Mouse (Mus musculus): ENCODE measurements around the gene Pgf. TPM values are rescaled to one million over a fixed set of nuclear protein-coding genes. Genes with fewer than 3 reads are reported as not detected.

Gene Pgf
- polyA plus RNA-seq, 1 experiment from 2014 or later = 13.4 TPM

DNA sequence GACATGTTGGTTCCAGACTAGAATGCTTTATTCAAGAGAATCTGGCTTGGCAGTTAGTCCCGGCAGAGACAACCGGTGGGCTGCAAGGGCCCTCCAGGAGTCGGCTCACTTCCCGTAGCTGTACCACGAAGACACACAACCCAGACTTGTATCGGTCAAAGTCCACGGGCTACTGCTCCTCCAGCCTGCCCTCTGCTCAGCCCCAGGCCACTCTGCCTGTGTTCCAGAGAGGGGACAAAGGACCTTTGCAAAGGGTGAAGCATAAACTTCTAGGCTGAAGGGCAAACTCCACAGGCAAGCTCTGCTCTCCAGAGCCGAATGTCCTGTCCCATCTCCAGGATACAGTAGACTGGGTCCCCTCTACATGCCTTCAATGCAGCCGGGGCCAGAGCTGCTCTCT, 11.0 kb downstream of the Pgf start:
- DNase-seq (ENCODE audit: low spot score) = no peak
- no peak overlapping the region for H3K4me2 ChIP-seq (ENCODE audit: low read depth, low read length)
- H3K4me1 ChIP-seq (ENCODE audit: control insufficient read depth, insufficient read depth, low read length) = no peaks in the 10 kb centered on the region
- no peaks in the 10 kb centered on the region for H3K27me3 ChIP-seq (ENCODE audit: control insufficient read depth, insufficient read depth, low read length)
- no peaks in the 10 kb centered on the region for H3K9me3 ChIP-seq (replicated peaks; ENCODE audit: control insufficient read depth, low read length)
- H3K9ac ChIP-seq (replicated peaks; ENCODE audit: low read length) = no peak overlapping the region
- 88% methylated on average over 9 of the region's 9 CpGs for WGBS
- H3K4me3 ChIP-seq (ENCODE audit: low read depth, low read length) = no peak overlapping the region
- no peaks in the 10 kb centered on the region for H3K36me3 ChIP-seq (replicated peaks; ENCODE audit: control insufficient read depth, insufficient read depth, low read depth, low read length)
- no peak for ATAC-seq (replicated peaks; ENCODE audit: insufficient number of reproducible peaks, low FRiP score, low TSS enrichment, low read depth)
- H3K27ac ChIP-seq (replicated peaks; ENCODE audit: low read depth, low read length) = no peak overlapping the region

DNA sequence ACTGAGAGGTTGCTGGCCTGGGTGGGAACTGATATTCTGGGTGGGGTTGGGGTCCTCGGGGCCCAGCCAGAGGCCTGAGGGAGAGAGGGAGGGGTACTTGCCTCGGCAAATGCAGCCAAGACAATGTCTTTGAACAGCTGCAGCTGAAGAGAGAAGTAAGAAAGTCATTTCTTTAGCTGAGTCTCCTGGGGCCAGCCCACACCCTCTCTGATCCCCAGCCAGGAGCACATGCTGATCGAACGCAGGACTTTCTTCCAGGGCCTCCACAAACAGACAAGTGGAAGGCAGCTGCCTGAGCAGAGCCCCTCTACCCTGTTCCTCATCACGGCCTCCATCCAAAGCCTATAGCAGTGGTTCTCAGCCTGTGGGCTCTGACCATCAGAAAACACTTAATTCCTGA, 12.6 kb downstream of the Pgf start:
- Histone ChIP-seq H3K27me3 (ENCODE audit: control insufficient read depth, insufficient read depth, low read length) (no peaks in the 10 kb centered on the region), H3K4me2 (ENCODE audit: low read depth, low read length) (no peak overlapping the region), H3K4me1 (ENCODE audit: control insufficient read depth, insufficient read depth, low read length) (no peaks in the 10 kb centered on the region), H3K36me3 (replicated peaks; ENCODE audit: control insufficient read depth, insufficient read depth, low read depth, low read length) (no peaks in the 10 kb centered on the region), H3K27ac (replicated peaks; ENCODE audit: low read depth, low read length) (no peak overlapping the region), H3K9me3 (replicated peaks; ENCODE audit: control insufficient read depth, low read length) (no peaks in the 10 kb centered on the region), H3K9ac (replicated peaks; ENCODE audit: low read length) (no peak overlapping the region), H3K4me3 (ENCODE audit: low read depth, low read length) (no peak overlapping the region)
- 83% methylated on average over 5 of the region's 5 CpGs for WGBS
- DNase-seq (ENCODE audit: low spot score) (no peak), ATAC-seq (replicated peaks; ENCODE audit: insufficient number of reproducible peaks, low FRiP score, low TSS enrichment, low read depth) (no peak)

DNA sequence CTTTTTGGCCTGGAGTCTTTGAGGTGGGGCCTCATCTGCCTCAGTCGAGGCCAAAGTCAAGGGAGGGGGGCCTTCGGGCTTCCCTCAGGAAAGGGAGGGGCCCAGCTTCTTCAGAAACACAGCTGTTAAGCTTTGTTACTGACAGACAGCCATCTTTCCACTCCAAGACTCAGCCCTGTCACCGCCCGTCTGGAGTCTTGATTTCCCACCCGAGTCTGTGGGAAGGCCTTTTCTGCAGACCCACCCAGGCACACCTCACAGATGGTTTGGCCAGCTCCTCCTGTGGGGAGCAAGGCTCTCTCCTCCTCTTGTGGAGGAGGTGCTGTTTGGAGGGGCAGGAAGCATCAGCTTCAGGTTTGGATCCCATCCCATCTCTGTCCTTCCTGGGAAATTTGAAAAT, 18.0 kb downstream of the Pgf start:
- H3K4me1 ChIP-seq (ENCODE audit: control insufficient read depth, insufficient read depth, low read length) = no peaks in the 10 kb centered on the region
- no peaks in the 10 kb centered on the region for H3K27me3 ChIP-seq (ENCODE audit: control insufficient read depth, insufficient read depth, low read length)
- DNase-seq (ENCODE audit: low spot score) = no peak
- no peak overlapping the region for H3K4me3 ChIP-seq (ENCODE audit: low read depth, low read length)
- no peak overlapping the region for H3K9ac ChIP-seq (replicated peaks; ENCODE audit: low read length)
- no peak overlapping the region for H3K4me2 ChIP-seq (ENCODE audit: low read depth, low read length)
- whole genome bisulfite sequencing = 84% methylated on average over 5 of the region's 5 CpGs
- H3K36me3 ChIP-seq (replicated peaks; ENCODE audit: control insufficient read depth, insufficient read depth, low read depth, low read length) = no peaks in the 10 kb centered on the region
- no peak for ATAC-seq (replicated peaks; ENCODE audit: insufficient number of reproducible peaks, low FRiP score, low TSS enrichment, low read depth)
- no peak overlapping the region for H3K27ac ChIP-seq (replicated peaks; ENCODE audit: low read depth, low read length)
- H3K9me3 ChIP-seq (replicated peaks; ENCODE audit: control insufficient read depth, low read length) = no peaks in the 10 kb centered on the region

DNA sequence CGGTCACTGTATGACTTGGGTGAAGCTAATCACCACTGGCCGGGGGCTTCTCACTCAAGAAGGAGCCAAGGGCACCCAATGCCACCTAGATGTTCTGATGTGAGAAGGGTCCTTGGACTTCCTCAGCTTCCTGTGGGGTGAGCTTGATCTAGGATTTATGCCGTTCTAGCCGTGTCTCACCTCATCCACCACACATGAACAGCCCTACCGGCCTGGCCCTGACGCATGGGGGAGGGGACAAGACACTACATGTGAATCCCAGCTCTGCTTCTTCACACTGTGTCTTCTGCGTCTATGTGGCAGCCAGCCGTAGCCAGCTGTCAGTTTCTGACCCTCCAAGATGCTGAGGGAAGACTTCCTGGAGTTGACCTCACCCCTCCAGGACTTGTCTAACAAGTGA, 18.8 kb downstream of the Pgf start:
- Histone ChIP-seq H3K9ac (replicated peaks; ENCODE audit: low read length) (no peak overlapping the region), H3K4me2 (ENCODE audit: low read depth, low read length) (no peak overlapping the region), H3K4me1 (ENCODE audit: control insufficient read depth, insufficient read depth, low read length) (no peaks in the 10 kb centered on the region), H3K9me3 (replicated peaks; ENCODE audit: control insufficient read depth, low read length) (no peaks in the 10 kb centered on the region), H3K27me3 (ENCODE audit: control insufficient read depth, insufficient read depth, low read length) (no peaks in the 10 kb centered on the region), H3K4me3 (ENCODE audit: low read depth, low read length) (no peak overlapping the region), H3K27ac (replicated peaks; ENCODE audit: low read depth, low read length) (no peak overlapping the region), H3K36me3 (replicated peaks; ENCODE audit: control insufficient read depth, insufficient read depth, low read depth, low read length) (no peaks in the 10 kb centered on the region)
- DNase-seq (ENCODE audit: low spot score) (no peak), ATAC-seq (replicated peaks; ENCODE audit: insufficient number of reproducible peaks, low FRiP score, low TSS enrichment, low read depth) (no peak)
- 93% methylated on average over 8 of the region's 8 CpGs for WGBS

DNA sequence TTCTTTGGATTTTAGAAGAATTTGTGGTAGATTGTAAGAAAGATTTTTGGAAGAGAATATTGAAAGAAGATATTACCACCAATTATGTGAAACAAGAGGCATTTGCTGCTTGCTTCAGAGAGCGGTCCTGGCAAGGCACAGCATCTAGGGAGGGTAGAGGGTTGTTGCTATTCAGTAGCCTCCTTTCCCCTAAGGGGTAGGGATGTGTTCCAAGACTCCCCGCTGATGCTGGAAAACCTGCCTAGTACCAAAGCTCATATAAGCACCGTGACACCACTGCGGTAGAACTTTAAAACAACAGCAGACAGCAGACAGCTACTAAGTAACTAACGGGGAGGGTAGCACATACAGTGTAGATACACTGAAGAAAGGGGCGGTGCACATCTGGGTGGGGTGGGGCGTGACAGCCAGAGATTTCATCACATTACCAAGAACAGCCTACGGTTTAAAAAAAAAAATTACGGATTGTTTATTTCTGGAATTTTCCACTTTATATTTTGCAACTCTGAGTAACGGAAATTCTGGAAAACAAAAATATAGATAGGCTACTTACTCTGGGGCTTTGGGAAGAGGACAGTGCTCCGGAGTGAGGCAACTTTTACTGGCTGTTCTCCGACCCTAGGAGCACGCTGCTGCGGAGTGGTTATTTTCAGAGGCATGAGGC, 19.7 kb downstream of the Pgf start:
- H3K27ac ChIP-seq (replicated peaks; ENCODE audit: low read depth, low read length) = no peak overlapping the region
- no peaks in the 10 kb centered on the region for H3K4me1 ChIP-seq (ENCODE audit: control insufficient read depth, insufficient read depth, low read length)
- DNase-seq (ENCODE audit: low spot score) (no peak), ATAC-seq (replicated peaks; ENCODE audit: insufficient number of reproducible peaks, low FRiP score, low TSS enrichment, low read depth) (no peak)
- H3K27me3 ChIP-seq (ENCODE audit: control insufficient read depth, insufficient read depth, low read length) = no peaks in the 10 kb centered on the region
- no peak overlapping the region for H3K4me3 ChIP-seq (ENCODE audit: low read depth, low read length)
- H3K9me3 ChIP-seq (replicated peaks; ENCODE audit: control insufficient read depth, low read length) = no peaks in the 10 kb centered on the region
- H3K4me2 ChIP-seq (ENCODE audit: low read depth, low read length) = no peak overlapping the region
- H3K36me3 ChIP-seq (replicated peaks; ENCODE audit: control insufficient read depth, insufficient read depth, low read depth, low read length) = no peaks in the 10 kb centered on the region
- 88% methylated on average over 14 of the region's 14 CpGs for WGBS
- no peak overlapping the region for H3K9ac ChIP-seq (replicated peaks; ENCODE audit: low read length)

DNA sequence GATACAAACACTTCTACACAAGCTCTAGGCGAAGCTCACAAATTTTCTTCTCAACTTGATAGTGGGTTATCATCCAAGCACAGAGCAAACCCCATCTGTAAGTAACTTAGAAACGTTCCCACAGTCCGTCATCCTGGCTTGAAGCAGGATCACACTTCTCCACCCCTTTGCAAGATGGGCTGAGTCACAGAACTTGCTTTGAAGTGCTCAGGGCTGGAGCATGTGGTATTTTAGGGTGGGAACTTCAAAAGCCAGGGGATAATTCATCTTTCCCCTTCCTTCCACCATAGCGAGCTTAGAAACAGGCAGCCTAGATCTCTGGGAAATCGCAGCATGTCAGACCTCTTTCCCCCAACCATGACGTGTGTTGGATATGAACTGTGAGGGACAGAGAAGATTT, 21.3 kb downstream of the Pgf start:
- H3K4me3 ChIP-seq (ENCODE audit: low read depth, low read length) = no peak overlapping the region
- H3K36me3 ChIP-seq (replicated peaks; ENCODE audit: control insufficient read depth, insufficient read depth, low read depth, low read length) = no peaks in the 10 kb centered on the region
- no peak overlapping the region for H3K4me2 ChIP-seq (ENCODE audit: low read depth, low read length)
- no peak for DNase-seq (ENCODE audit: low spot score)
- no peaks in the 10 kb centered on the region for H3K9me3 ChIP-seq (replicated peaks; ENCODE audit: control insufficient read depth, low read length)
- H3K4me1 ChIP-seq (ENCODE audit: control insufficient read depth, insufficient read depth, low read length) = no peaks in the 10 kb centered on the region
- H3K9ac ChIP-seq (replicated peaks; ENCODE audit: low read length) = no peak overlapping the region
- ATAC-seq (replicated peaks; ENCODE audit: insufficient number of reproducible peaks, low FRiP score, low TSS enrichment, low read depth) = no peak
- no peak overlapping the region for H3K27ac ChIP-seq (replicated peaks; ENCODE audit: low read depth, low read length)
- 61% methylated on average over 6 of the region's 6 CpGs for WGBS
- H3K27me3 ChIP-seq (ENCODE audit: control insufficient read depth, insufficient read depth, low read length) = peaks cover 2% of the 10 kb centered on the region; the same call in 1 of the 2 replicates

DNA sequence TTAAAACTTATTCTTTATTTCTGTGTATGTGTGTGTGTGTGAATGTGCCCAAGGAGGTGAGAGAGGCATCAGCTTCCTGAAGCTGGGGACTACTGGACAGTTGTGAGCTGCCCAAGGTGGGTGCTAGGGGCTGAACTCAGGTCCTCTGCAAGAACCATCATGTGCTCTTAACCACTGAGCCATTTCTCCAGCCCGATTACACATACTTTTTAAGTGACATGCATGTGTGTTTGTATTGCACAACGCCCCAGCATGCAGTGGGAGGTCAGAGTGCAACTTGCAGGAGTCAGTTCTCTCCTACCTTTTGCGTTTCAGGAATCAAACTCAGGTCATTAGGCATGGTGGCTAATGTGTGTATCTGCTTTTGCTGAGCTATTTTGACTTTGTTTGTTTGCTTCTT, 24.6 kb downstream of the Pgf start:
- peaks cover 13% of the 10 kb centered on the region for H3K27me3 ChIP-seq (ENCODE audit: control insufficient read depth, insufficient read depth, low read length)
- no peaks in the 10 kb centered on the region for H3K4me1 ChIP-seq (ENCODE audit: control insufficient read depth, insufficient read depth, low read length)
- 80% methylated on average over 3 of the region's 3 CpGs for WGBS
- DNase-seq (ENCODE audit: low spot score) (no peak), ATAC-seq (replicated peaks; ENCODE audit: insufficient number of reproducible peaks, low FRiP score, low TSS enrichment, low read depth) (no peak)
- H3K9ac ChIP-seq (replicated peaks; ENCODE audit: low read length) = no peak overlapping the region
- no peaks in the 10 kb centered on the region for H3K36me3 ChIP-seq (replicated peaks; ENCODE audit: control insufficient read depth, insufficient read depth, low read depth, low read length)
- no peak overlapping the region for H3K4me3 ChIP-seq (ENCODE audit: low read depth, low read length)
- H3K27ac ChIP-seq (replicated peaks; ENCODE audit: low read depth, low read length) = no peak overlapping the region
- no peak overlapping the region for H3K4me2 ChIP-seq (ENCODE audit: low read depth, low read length)
- H3K9me3 ChIP-seq (replicated peaks; ENCODE audit: control insufficient read depth, low read length) = no peaks in the 10 kb centered on the region

DNA sequence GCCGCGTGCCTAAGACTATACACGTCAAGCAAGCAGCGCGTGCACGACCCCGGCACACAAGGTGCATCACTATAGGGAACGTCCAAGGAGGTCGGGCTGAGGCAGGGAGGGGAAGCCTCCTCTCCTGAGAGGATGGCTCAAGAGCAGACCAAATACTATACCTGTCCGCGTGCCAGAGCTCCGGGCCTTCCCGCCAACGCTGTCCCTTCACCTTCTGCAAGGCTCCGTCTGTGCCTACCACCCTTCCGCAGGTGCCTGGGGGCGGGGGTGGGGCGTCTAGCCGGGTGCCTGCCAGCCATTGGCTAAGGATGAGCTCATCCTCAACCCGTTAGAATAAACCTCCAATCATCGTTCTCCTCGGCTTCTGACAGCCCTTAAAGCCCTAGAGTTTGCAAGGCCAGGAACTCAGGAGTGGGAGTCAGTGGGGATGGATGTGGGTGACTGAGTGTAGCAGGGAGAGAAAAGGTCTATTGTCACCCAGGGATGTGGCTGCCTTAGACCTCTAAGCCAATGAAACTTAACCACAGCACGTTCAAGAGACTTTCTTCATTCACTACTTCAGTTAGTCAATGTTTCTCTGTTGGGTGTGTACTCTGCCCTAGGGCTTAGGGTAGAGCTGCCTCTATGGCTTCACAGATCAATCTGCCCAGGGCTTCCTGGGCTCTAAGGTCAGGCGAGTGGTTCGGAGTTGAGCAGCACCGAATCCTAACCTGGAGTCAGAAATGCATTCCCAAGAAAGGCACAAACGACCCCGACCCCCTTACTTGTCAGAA, 26.4 kb downstream of the Pgf start, which contains the start of gene Rps6kl1:
Gene Rps6kl1 (minus strand): TSS at position 263 of the 773 bp plus-strand sequence.
- DNase-seq (ENCODE audit: low spot score) (peak; percentile 56), ATAC-seq (replicated peaks; ENCODE audit: insufficient number of reproducible peaks, low FRiP score, low TSS enrichment, low read depth) (peak; percentile 44)
- Histone ChIP-seq H3K9ac (replicated peaks; ENCODE audit: low read length) (peak within 1 kb of the TSS; percentile 32; the same call in 1 of the 2 replicates), H3K4me2 (ENCODE audit: low read depth, low read length) (peak within 1 kb of the TSS; percentile 33), H3K27ac (replicated peaks; ENCODE audit: low read depth, low read length) (no peak within 1 kb of the TSS), H3K9me3 (replicated peaks; ENCODE audit: control insufficient read depth, low read length) (no peaks in the 10 kb centered on the region), H3K27me3 (ENCODE audit: control insufficient read depth, insufficient read depth, low read length) (peaks cover 13% of the 10 kb centered on the region), H3K4me1 (ENCODE audit: control insufficient read depth, insufficient read depth, low read length) (peaks cover 3% of the 10 kb centered on the region), H3K36me3 (replicated peaks; ENCODE audit: control insufficient read depth, insufficient read depth, low read depth, low read length) (no peaks in the 10 kb centered on the region), H3K4me3 (ENCODE audit: low read depth, low read length) (peak within 1 kb of the TSS; percentile 19)
- 13% methylated on average over 28 of the region's 28 CpGs for WGBS
